Mouse (Mus musculus): Measurements from ENCODE around the gene Sdr9c7.
"Not testable (repeated sequence)": the region's sequence is repeated elsewhere in the genome, so short reads cannot be mapped to it uniquely, and the experiment has no call there.

Sdr9c7 gene

DNA sequence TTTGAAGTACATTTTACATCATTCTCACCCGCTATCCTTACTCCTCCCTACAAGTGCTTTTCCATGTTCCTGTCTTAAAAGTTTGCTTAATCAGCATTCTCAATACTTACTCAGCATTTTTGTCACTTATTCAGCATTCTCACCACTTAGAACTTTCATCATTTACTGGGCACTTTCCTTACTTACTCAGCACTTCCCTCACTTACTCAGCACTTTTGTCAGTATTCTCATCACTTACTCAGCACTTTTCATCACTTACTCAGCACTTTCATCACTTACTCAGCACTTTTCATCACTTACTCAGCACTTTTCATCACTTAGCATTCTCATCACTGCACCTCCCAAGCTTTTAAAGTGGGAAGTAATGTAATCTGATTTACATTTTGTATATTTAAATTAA is 17.3 kb downstream of the Sdr9c7 start:
- no peak for DNase-seq

- not testable (repeated sequence) for DNase-seq
These were observed 18.9 kb downstream of the Sdr9c7 start for GRCm38 (mm10) chr10:127917183-127917582.

DNA sequence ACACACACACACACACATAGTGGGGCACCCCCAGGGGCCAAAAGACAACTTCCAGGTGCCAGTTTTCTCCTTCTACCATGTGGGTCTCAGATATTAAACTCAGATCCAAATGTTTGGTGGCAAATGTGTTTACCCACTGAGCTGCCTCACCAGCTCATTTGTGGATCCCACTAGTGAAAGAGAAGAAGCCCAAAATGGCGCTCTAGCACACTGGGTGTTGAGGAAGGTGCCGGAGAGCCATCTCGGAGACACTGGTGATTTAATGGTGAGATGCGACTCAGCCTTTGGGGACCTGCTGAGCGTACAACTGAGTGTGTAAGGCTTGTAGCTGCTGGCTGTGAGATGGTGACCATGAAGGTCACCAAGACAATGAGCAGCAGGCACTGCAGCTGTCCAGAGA is 19.3 kb downstream of the Sdr9c7 start:
- no peak for DNase-seq

GRCm38 (mm10) chr10:127922241-127922640 is 23.9 kb downstream of the Sdr9c7 start:
- DNase-seq: no peak

DNA sequence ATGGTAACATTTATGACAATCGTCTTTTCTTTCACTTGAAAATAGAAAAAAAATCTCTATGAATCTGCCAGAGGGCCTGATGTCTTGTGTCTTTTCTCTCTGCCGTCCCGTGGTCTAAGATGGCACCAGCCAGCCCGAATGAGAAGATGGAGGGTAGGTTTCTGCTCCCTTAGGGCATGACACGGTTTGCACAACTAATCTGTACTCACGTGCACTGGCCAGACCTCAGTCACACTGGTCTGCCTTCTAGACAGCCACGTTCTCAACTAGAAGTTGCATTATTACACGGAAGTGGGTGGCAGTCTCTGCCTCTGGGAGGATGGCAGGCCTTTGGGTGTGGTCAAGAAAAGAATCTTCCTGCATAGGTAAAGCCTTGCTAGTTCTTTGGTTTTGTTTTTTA is 24.7 kb downstream of the Sdr9c7 start:
- no peak for DNase-seq

GRCm38 (mm10) chr10:127924597-127925378 is 26.5 kb downstream of the Sdr9c7 start:
- DNase-seq: no peak

DNA sequence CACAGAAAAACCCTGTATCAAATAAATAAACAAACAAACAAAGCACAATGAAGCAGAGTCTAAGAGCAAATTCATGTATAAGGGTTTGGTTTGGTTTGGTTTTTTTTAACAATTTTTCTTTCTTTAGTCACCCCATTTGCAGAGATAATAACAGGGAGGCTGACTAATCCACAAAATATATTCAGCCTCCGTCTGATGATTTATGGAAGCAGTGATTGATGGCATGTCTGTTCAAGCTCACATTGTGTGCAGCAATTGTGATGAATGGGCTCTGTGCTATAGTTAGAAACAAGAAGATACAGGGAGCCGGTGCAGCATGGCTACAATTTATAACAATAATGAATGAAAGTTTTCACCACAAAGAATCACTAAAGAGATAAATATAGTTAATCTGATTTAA is 29.4 kb downstream of the Sdr9c7 start:
- DNase-seq: no peak

- DNase-seq: no peak
These were observed 34.1 kb downstream of the Sdr9c7 start for GRCm38 (mm10) chr10:127932290-127932926.

GRCm38 (mm10) chr10:127936271-127936670 is 38.0 kb downstream of the Sdr9c7 start:
- DNase-seq: no peak

DNA sequence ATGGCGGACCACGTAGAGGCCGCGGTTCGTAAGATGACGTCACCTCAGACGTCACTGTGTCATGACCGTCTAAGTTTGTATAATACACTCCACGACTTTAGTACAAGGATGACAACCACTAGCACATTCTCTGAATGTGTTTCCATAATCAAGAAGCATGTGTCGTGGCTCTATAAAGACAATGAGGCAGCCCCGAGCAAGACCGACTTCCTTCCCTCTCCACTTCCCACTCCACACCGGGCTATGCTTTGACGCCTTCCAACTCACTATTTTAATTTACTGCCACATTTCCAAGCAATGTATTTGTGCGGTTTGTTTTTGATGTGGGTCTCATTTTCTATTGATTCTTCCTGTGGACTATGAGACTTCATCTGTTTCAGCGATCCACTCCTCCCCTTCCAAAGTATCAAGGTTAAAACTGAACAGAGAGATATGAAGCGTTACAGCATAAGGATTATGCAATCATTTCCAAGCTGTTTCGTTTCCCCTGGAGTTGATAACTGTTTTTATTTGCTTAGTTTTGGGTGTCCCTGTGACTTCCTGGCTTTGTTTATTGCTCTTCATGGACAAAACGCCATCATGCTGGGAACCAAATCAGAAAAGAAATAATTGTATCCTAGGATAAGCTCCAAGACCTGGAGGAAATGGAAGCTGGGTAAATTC is 38.6 kb downstream of the Sdr9c7 start:
- no peak for DNase-seq

- DNase-seq: peak; percentile 21
These were observed 39.2 kb downstream of the Sdr9c7 start for GRCm38 (mm10) chr10:127937428-127938010.

DNA sequence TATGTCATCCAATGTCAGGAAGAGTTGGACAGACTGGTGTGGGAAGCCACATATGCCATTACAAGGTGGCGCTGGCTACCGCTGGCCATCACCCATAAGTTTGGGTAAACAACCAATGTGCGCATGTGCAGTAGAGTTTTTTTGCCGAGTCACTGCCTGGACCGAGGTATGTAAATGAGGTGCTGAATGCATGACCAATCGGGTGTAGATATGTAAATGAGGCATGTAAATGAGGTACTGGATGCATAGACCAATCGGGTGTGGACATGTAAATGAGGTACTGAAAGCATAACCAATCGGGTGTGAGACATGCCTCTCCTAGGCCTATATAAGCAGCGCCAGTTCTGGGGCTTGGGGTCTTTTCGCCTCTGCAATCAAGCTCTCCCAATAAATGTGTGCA is 41.3 kb downstream of the Sdr9c7 start:
- DNase-seq: not testable (repeated sequence)

DNA sequence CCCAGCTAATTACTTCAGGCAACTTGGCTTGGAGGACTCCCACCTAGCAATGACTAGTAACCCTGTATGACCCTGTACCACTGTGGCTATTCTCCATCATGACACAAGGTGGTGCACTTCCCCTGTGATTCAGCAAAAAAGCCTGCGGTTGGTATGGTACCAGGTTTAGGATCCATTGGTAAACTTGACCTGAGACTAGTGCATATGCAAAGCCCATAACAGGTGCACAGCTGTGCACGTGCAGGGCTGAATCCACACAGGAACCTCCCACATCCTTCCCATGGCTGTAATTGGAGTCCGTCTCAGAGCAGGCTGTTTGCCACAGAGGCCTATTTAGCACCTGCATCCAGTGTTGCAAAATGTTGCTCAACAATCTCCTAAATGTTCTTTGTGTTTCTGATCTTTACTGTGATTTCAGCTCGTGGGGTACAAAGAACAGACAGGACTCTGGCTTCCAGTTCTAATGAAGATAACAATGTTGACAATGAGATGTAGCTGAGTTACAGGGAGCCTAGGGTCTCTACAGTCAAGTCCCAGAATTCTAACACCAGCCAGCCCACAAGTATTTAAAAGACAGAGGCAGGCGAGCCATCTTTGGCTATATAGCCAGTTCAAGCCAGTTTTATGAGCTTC is 47.2 kb downstream of the Sdr9c7 start:
- DNase-seq: peak; percentile 8

DNA sequence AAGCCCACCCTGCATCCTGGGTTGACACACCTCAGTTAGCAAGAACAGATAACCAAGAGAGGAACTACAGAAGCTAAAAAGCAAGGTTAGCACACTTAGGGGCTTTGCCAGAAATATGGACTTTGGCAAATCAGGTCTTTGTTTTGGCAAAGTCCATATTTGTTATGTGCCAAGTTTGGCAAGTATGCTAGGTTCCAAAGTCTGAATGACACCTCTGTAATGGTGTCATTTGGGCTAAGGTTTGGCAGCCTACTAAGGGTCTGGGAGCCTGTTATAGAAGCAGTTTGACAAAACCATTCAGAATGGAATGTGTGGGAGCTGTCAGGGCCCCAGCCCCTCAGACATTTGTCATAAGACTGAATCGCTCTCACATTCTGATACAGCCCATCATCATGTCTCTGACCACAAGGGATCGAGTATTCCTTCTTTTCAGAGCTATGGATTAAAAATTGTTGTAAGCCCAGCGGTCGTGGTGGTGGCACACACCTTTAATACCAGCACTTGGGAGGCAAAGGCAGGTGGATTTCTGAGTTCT is 51.3 kb downstream of the Sdr9c7 start:
- no peak for DNase-seq

GRCm38 (mm10) chr10:127951390-127951789 is 53.1 kb downstream of the Sdr9c7 start:
- no peak for DNase-seq

GRCm38 (mm10) chr10:127951821-127952220 is 53.5 kb downstream of the Sdr9c7 start:
- no peak for DNase-seq

- no peak for DNase-seq
These were observed 56.7 kb downstream of the Sdr9c7 start for GRCm38 (mm10) chr10:127955034-127955433.

GRCm38 (mm10) chr10:127956168-127956816 is 58.0 kb downstream of the Sdr9c7 start:
- peak; percentile 66 for DNase-seq

DNA sequence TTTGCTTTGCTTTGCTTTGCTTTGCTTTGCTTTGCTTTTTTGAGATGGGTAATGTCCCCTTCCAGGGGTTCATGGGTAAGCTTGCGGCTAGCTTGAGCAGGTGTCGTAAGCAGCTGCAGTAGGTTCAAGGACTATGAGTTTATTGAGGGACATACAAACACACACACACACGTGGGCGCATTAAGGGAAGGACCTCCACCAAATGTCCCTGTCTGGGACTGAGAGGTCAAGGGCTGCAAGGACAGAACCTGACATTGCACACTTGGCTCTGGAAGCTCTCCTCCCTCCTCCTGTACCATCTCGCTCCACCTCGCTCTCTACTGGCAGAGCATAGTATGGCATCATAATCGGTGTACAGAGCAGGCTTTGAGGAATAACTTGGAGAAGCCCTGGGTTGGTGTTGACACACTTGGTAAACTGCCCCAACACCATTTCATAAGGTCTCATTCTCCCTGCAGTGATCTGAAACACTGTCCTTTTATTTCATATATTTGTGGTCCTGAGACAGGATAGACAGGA is 60.9 kb downstream of the Sdr9c7 start:
- no peak for DNase-seq
